Mouse (Mus musculus) spleen, postnatal 10 days (tissue): ENCODE measurements around the gene Nxf1.

Source experiments
- DNase-seq, 2 experiments: peaks; one replicate each; pipeline ENCODE4 v3.0.0; 2021 to 2022; ENCODE audit warnings: low spot score in 2 of 2

Nxf1 gene

GRCm38 (mm10) chr19:8818801-8819595 is 62.1 kb downstream of the Nxf1 start, which contains the start of gene Ttc9c:
TSS of gene Ttc9c (minus strand) at chr19:8819333.
- DNase-seq: peak; percentile 86 to 93

- DNase-seq: peak; percentile 94 to 97
Observed at GRCm38 (mm10) chr19:8819596-8820423, 62.9 kb downstream of the Nxf1 start, which contains the start of gene Hnrnpul2. TSS of gene Hnrnpul2 (plus strand) at chr19:8820010.
